Mouse (Mus musculus) heart, adult 2 months (tissue): ENCODE measurements at regions not wholly inside any gene's neighbourhood (a gene's known extent, or its start where the extent isn't known, plus 50 kb on each side); places are given as distances from the start of the nearest gene placed in this dataset.

Source experiments
- CTCF ChIP-seq: fragments of 200-600 bp; IDR thresholded peaks from 2 replicates; pipeline ENCODE4 v1.8.1; 2022; ENCODE audit warnings: antibody characterized with exemption, mild to moderate bottlenecking, moderate library complexity
- EP300 ChIP-seq: fragments of 200-500 bp; IDR thresholded peaks from 2 replicates; pipeline ENCODE4 v1.6.1; 2011; ENCODE audit warnings: low read depth, low read length, control low read depth; ENCODE audit not compliant: insufficient read depth
- POLR2A ChIP-seq: fragments of 200-500 bp; IDR thresholded peaks from 2 replicates; pipeline ENCODE4 v1.6.1; 2011; ENCODE audit warnings: mild to moderate bottlenecking, low read depth, low read length, control low read depth; ENCODE audit not compliant: insufficient read depth

DNA sequence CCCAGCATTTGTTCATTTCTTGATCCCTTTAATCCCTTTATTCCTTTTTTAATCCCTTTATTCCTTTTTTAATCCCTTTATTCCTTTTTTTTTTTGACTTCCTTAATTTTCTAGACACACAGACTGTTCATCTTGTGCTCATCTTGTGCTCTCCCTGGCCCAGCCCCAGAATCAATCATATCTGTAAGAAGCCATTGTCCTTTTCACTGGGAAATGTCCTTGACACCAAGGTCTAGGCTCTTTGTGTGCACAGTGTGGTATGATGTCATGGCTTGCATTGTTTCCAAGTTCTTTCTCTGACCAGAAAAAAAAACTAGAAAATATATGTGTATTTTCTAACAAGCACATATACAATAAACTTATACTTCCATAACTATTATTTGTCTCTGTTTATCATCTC is 78.9 kb upstream of the Magi1 start:
- TF ChIP-seq CTCF (no peak), POLR2A (no peak), EP300 (no peak)
